Mouse (Mus musculus): ENCODE measurements around the gene Dgkg. TPM values are rescaled to one million over a fixed set of nuclear protein-coding genes. Genes with fewer than 3 reads are reported as not detected.

The Dgkg gene
- total and polyA plus RNA-seq, 3 experiments, result 0.19 to 3.8 (median 2.2) TPM

- no peak for DNase-seq
These were observed 60.6 kb downstream of the Dgkg start for GRCm38 (mm10) chr16:22596394-22596793.

GRCm38 (mm10) chr16:22593907-22594306 is 63.1 kb downstream of the Dgkg start:
- DNase-seq, result no peak

- DNase-seq, result no peak
These were observed 67.4 kb downstream of the Dgkg start for GRCm38 (mm10) chr16:22589619-22590018.

- no peak for DNase-seq
These were observed 70.7 kb downstream of the Dgkg start for GRCm38 (mm10) chr16:22586151-22586836.

- no peak for DNase-seq
These were observed 71.5 kb downstream of the Dgkg start for GRCm38 (mm10) chr16:22585523-22585922.

GRCm38 (mm10) chr16:22583401-22583800 is 73.6 kb downstream of the Dgkg start:
- no peak for DNase-seq

- DNase-seq, result no peak
These were observed 74.7 kb downstream of the Dgkg start for GRCm38 (mm10) chr16:22582173-22582929.

GRCm38 (mm10) chr16:22580103-22580502 is 76.9 kb downstream of the Dgkg start:
- DNase-seq, result no peak

- DNase-seq, result no peak
These were observed 78.1 kb downstream of the Dgkg start for GRCm38 (mm10) chr16:22578883-22579282.

GRCm38 (mm10) chr16:22577656-22578055 is 79.4 kb downstream of the Dgkg start:
- DNase-seq, result peak; percentile 18

GRCm38 (mm10) chr16:22574164-22574563 is 82.9 kb downstream of the Dgkg start:
- DNase-seq, result no peak

GRCm38 (mm10) chr16:22572641-22573341 is 84.2 kb downstream of the Dgkg start:
- DNase-seq, result no peak

GRCm38 (mm10) chr16:22564907-22565272 is 92.1 kb downstream of the Dgkg start:
- DNase-seq, result no peak

- peak; percentile 77 for DNase-seq
These were observed 92.6 kb downstream of the Dgkg start for GRCm38 (mm10) chr16:22564259-22564906.

- DNase-seq, result no peak
These were observed 93.4 kb downstream of the Dgkg start for GRCm38 (mm10) chr16:22563594-22563993.

GRCm38 (mm10) chr16:22554996-22555395 is 102.0 kb downstream of the Dgkg start:
- no peak for DNase-seq

GRCm38 (mm10) chr16:22552351-22552750 is 104.7 kb downstream of the Dgkg start:
- DNase-seq, result no peak

GRCm38 (mm10) chr16:22551231-22552000 is 105.6 kb downstream of the Dgkg start:
- DNase-seq, result no peak

GRCm38 (mm10) chr16:22549346-22549745 is 107.7 kb downstream of the Dgkg start:
- no peak for DNase-seq

GRCm38 (mm10) chr16:22548167-22549080 is 108.6 kb downstream of the Dgkg start:
- peak; percentile 87 for DNase-seq

GRCm38 (mm10) chr16:22547741-22548140 is 109.3 kb downstream of the Dgkg start:
- peak; percentile 6 for DNase-seq

Data from adrenal gland, adult 2 months (tissue).